Mouse (Mus musculus) stomach, postnatal 0 days (tissue): Measurements from ENCODE around the gene Frmd4b.

Source experiments
- CTCF ChIP-seq: IDR thresholded peaks from 2 replicates; pipeline ENCODE4 v1.5.1; 2016; ENCODE audit warnings: antibody characterized with exemption, low read depth, mild to moderate bottlenecking, moderate library complexity
- EP300 ChIP-seq: optimal IDR thresholded peaks from 2 replicates; pipeline ENCODE3; 2016; ENCODE audit warnings: antibody characterized with exemption

- TF ChIP-seq CTCF = no peak
- TF ChIP-seq EP300 = no peak
Observed at GRCm38 (mm10) chr6:97292894-97293293, 324.4 kb downstream of the Frmd4b start.
